Mouse (Mus musculus) heart, embryonic 14.5 days (tissue): ENCODE measurements at regions not wholly inside any gene's neighbourhood (a gene's known extent, or its start where the extent isn't known, plus 50 kb on each side); places are given as distances from the start of the nearest gene placed in this dataset.

Experiments
- ATAC-seq: fragments of 200-750 bp; cut with Nextera tagmentation; 2 replicates; pipeline ENCODE4 v1.8.0; 2017; ENCODE audit warnings: low read depth, moderate TSS enrichment; ENCODE audit not compliant: insufficient number of reproducible peaks, insufficient read depth, low FRiP score
- H3K27ac ChIP-seq, 2 experiments: fragments of 200-500 bp in 1 of 2; fragments of 300-500 bp in 1 of 2; sonication (generic) in 1 of 2; replicated peaks in 1 of 2; 2 replicates each; pipeline ENCODE4 v1.5.1; 2012 to 2014; ENCODE audit warnings: low read depth in 2 of 2, low read length in 2 of 2, control low read depth in 1 of 2, mild to moderate bottlenecking in 1 of 2, mixed read lengths in 1 of 2; ENCODE audit not compliant: control insufficient read depth in 1 of 2, insufficient read depth in 1 of 2
- H3K27me3 ChIP-seq: fragments of 300-500 bp; sonication (generic); 2 replicates; pipeline ENCODE4 v1.6.1; 2014; ENCODE audit warnings: mild to moderate bottlenecking, low read length, control low read depth; ENCODE audit not compliant: control insufficient read depth, insufficient read depth
- H3K36me3 ChIP-seq: fragments of 300-500 bp; sonication (generic); 2 replicates; pipeline ENCODE4 v1.6.1; 2014; ENCODE audit warnings: mild to moderate bottlenecking, control low read depth, low read length, mixed read lengths; ENCODE audit not compliant: control insufficient read depth, insufficient read depth
- H3K4me1 ChIP-seq, 2 experiments: fragments of 200-500 bp in 1 of 2; fragments of 300-500 bp in 1 of 2; sonication (generic) in 1 of 2; 2 replicates each; pipeline ENCODE4 v1.6.1; 2012 to 2014; ENCODE audit warnings: low read length in 2 of 2, control low read depth in 1 of 2, mixed read lengths in 1 of 2; ENCODE audit not compliant: control insufficient read depth in 2 of 2, insufficient read depth in 2 of 2
- H3K4me2 ChIP-seq: fragments of 300-500 bp; sonication (generic); 2 replicates; pipeline ENCODE4 v1.6.1; 2014; ENCODE audit warnings: mild to moderate bottlenecking, low read length
- H3K4me3 ChIP-seq, 2 experiments: fragments of 200-500 bp in 1 of 2; fragments of 300-500 bp in 1 of 2; sonication (generic) in 1 of 2; 2 replicates each; pipeline ENCODE4 v1.5.1; 2012 to 2014; ENCODE audit warnings: low read length in 2 of 2, mild to moderate bottlenecking in 2 of 2, control low read depth in 1 of 2, low read depth in 1 of 2, moderate library complexity in 1 of 2; ENCODE audit not compliant: control insufficient read depth in 1 of 2, insufficient read depth in 1 of 2
- H3K9ac ChIP-seq: fragments of 300-500 bp; sonication (generic); 2 replicates; pipeline ENCODE4 v1.6.1; 2014; ENCODE audit warnings: mild to moderate bottlenecking, low read length
- H3K9me3 ChIP-seq: fragments of 300-500 bp; sonication (generic); 2 replicates; pipeline ENCODE4 v1.6.1; 2016; ENCODE audit warnings: low read length, control low read depth; ENCODE audit not compliant: control insufficient read depth
- WGBS: fragments of 180-500 bp; shearing (Covaris S2); extraction: QIAGEN DNeasy Blood & Tissue Kit; methylation state at CpG from one replicate; pipeline ENCODE4 v1.1.7; 2014; 5-methylcytosine and 5-hydroxymethylcytosine counted together

DNA sequence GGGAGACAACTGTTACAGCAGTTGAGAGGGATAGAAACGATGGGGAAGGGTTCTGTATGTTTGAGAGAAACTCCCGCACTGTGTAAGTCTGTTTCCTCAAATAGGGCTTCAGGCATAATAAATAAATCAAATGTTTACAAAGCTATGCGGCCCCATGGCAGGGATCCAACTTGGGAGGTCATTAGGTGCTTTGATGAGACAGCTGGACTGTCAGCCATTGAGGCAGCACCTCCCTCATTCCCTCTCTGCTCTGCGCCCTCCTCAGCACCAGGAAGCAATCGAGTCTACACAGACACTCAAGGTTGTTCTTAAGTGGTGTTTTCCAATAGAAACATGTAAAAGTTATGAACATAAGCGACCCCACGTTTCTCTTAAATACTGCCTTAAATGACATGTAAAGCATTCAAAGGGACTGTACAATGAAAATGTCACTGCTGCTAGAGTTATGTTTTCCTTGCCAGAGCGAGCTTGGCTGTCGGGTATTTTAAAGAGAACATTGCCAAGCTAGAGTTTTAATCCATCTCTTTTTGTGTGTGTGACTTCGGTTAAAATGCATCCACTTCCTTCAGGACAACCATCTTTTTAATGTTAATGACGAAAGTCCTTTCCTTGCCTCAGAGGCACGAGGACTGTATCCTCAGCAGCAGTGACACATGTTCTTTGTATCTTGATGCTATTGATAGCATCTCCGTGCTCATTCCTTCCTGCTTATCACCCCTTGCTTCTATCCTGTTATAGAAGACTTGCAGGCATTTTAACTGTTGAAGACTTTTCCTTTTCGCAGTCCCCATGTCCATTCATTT, 176.5 kb downstream of the Nup35 start:
- H3K9me3 ChIP-seq: no peaks in the 10 kb centered on the region
- H3K4me1 ChIP-seq: peaks cover 0 to 3% of the 10 kb centered on the region in 2 experiments; a peak in 1 of 4 replicates
- no peak overlapping the region for H3K4me3 ChIP-seq
- 64% methylated on average over 14 of the region's 14 CpGs for WGBS
- ATAC-seq: no peak
- H3K9ac ChIP-seq: no peak overlapping the region
- H3K27ac ChIP-seq: no peak overlapping the region
- H3K4me2 ChIP-seq: no peak overlapping the region
- H3K27me3 ChIP-seq: no peaks in the 10 kb centered on the region
- no peaks in the 10 kb centered on the region for H3K36me3 ChIP-seq

GRCm38 (mm10) chr2:80794148-80794507, 177.1 kb downstream of the Nup35 start:
- H3K36me3 ChIP-seq: no peaks in the 10 kb centered on the region
- WGBS: 80% methylated on average over 7 of the region's 7 CpGs
- no peak overlapping the region for H3K4me3 ChIP-seq
- H3K4me2 ChIP-seq: no peak overlapping the region
- no peaks in the 10 kb centered on the region for H3K9me3 ChIP-seq
- no peak for ATAC-seq
- no peak overlapping the region for H3K9ac ChIP-seq
- H3K27me3 ChIP-seq: no peaks in the 10 kb centered on the region
- peaks cover 0 to 3% of the 10 kb centered on the region in 2 experiments; a peak in 1 of 4 replicates for H3K4me1 ChIP-seq
- H3K27ac ChIP-seq: no peak overlapping the region

- no peak overlapping the region for H3K4me2 ChIP-seq
- no peak overlapping the region for H3K4me3 ChIP-seq
- WGBS: 51% methylated on average over 2 of the region's 2 CpGs
- H3K9me3 ChIP-seq: no peaks in the 10 kb centered on the region
- no peak overlapping the region for H3K27ac ChIP-seq
- no peaks in the 10 kb centered on the region for H3K4me1 ChIP-seq
- ATAC-seq: no peak
- H3K36me3 ChIP-seq: no peaks in the 10 kb centered on the region
- no peak overlapping the region for H3K9ac ChIP-seq
- H3K27me3 ChIP-seq: no peaks in the 10 kb centered on the region
Measured at GRCm38 (mm10) chr2:80819268-80819667, 202.2 kb downstream of the Nup35 start.

DNA sequence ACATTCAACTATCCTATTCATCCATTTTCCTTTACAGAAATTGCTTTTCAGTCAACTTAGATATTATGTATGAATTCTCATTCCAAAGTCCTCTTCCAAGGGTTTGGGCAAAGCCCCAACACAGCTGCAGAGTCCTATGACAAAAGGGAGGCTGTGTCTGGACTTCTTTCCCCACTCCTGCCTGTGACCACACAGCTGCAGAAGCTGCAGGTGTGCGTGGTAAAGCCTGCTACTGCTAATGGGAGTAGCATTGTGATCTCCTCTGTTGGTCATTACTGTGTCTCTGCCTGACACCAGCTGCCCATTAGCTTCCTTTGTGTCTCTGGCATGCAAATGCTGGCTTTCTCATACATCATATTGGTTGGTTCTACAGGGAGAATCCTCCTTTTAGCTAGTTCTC, 234.0 kb downstream of the Nup35 start:
- H3K36me3 ChIP-seq: no peaks in the 10 kb centered on the region
- no peak for ATAC-seq
- WGBS: 72% methylated on average over 1 of the region's 1 CpGs

DNA sequence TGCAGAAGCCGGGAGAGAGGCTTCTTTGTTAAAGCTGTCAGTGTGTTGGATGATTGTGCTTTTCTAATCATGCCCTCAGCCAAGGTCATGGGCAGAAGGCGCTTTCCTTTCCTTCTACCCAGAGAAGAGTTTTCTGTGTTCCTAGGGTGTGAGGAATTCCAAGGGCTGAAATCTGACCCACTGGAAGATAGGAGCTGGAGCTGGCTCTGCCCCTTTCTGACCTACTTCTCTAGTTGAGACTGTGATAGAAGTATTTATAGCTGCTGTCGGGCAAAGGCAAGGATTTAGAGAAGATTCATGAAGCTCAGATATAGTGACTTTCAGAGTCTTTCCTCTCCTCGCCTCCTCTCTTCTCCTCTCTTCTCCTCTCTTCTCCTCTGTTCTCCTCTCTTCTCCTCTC, 238.2 kb downstream of the Nup35 start:
- peaks cover 4 to 6% of the 10 kb centered on the region in 2 experiments for H3K4me1 ChIP-seq
- H3K4me3 ChIP-seq: no peak overlapping the region
- no peak for ATAC-seq
- no peaks in the 10 kb centered on the region for H3K9me3 ChIP-seq
- peak overlapping the region; percentile 29 for H3K4me2 ChIP-seq
- H3K36me3 ChIP-seq: no peaks in the 10 kb centered on the region
- WGBS: 29% methylated on average over 4 of the region's 4 CpGs
- H3K27me3 ChIP-seq: no peaks in the 10 kb centered on the region
- H3K9ac ChIP-seq: no peak overlapping the region
- peak overlapping the region; percentile 42 to 54 for H3K27ac ChIP-seq

More for the DNA sequence above, 234.0 kb downstream of the Nup35 start:
- no peaks in the 10 kb centered on the region for H3K27me3 ChIP-seq
- H3K9ac ChIP-seq: no peak overlapping the region
- H3K27ac ChIP-seq: no peak overlapping the region
- no peak overlapping the region for H3K4me2 ChIP-seq
- peaks cover 4 to 6% of the 10 kb centered on the region in 2 experiments for H3K4me1 ChIP-seq
- no peak overlapping the region for H3K4me3 ChIP-seq
- no peaks in the 10 kb centered on the region for H3K9me3 ChIP-seq

DNA sequence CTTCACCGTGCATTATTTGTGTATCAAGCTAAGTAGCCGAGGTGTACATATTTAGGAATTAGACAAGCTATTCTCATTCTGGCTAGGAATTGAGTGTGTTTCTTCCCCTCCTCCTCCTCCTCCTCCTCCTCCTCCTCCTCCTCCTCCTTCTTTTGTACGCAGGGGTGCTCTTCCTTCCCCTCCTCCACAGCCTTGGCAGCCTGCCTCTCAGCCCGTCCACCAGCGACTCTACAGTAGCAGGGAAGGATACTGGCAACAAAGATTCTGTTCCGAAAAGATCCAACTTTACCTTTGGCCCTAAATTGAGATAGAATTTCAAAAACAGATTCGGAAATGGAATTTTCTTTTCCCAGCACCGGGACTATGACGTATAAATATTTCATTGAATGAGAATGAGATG, 253.0 kb downstream of the Nup35 start:
- H3K4me3 ChIP-seq: no peak overlapping the region
- no peak for ATAC-seq
- no peak overlapping the region for H3K9ac ChIP-seq
- no peaks in the 10 kb centered on the region for H3K4me1 ChIP-seq
- H3K9me3 ChIP-seq: no peaks in the 10 kb centered on the region
- no peak overlapping the region for H3K4me2 ChIP-seq
- no peak overlapping the region for H3K27ac ChIP-seq
- no peaks in the 10 kb centered on the region for H3K27me3 ChIP-seq
- 71% methylated on average over 9 of the region's 9 CpGs for WGBS
- H3K36me3 ChIP-seq: no peaks in the 10 kb centered on the region

GRCm38 (mm10) chr2:80870458-80870857, 253.4 kb downstream of the Nup35 start:
- H3K4me1 ChIP-seq: no peaks in the 10 kb centered on the region
- H3K27ac ChIP-seq: no peak overlapping the region
- H3K4me2 ChIP-seq: no peak overlapping the region
- H3K4me3 ChIP-seq: no peak overlapping the region
- H3K9ac ChIP-seq: no peak overlapping the region
- WGBS: 84% methylated on average over 6 of the region's 6 CpGs
- H3K9me3 ChIP-seq: no peaks in the 10 kb centered on the region
- no peaks in the 10 kb centered on the region for H3K27me3 ChIP-seq
- no peak for ATAC-seq
- no peaks in the 10 kb centered on the region for H3K36me3 ChIP-seq

DNA sequence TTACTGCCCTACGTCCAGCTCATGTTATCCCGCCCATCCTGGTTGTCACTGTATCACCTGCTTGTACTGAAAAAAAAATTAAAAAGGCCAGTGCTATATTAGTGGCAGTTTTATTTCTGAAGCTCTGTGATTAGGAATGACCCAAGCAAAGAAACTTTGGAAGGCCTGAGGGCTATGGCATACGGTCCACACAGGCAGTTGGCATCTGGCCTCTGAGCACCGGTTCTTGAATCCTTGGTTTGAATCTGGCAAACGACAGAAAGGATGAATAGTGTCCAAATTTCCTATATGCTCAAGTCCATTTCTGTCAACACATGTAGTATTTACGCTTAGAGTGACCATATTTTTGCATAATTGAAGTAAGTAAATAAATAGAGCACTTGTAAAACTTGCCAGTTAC, 254.3 kb downstream of the Nup35 start:
- Histone ChIP-seq H3K27ac (no peak overlapping the region), H3K4me1 (no peaks in the 10 kb centered on the region), H3K4me3 (no peak overlapping the region), H3K36me3 (no peaks in the 10 kb centered on the region), H3K27me3 (no peaks in the 10 kb centered on the region), H3K9ac (no peak overlapping the region), H3K9me3 (no peaks in the 10 kb centered on the region), H3K4me2 (no peak overlapping the region)
- 84% methylated on average over 6 of the region's 6 CpGs for WGBS
- ATAC-seq: no peak
